Mouse (Mus musculus): Measurements from ENCODE around the gene Slc22a16. TPM values are rescaled to one million over a fixed set of nuclear protein-coding genes. Genes with fewer than 3 reads are reported as not detected.

The Slc22a16 gene
- polyA plus RNA-seq, 1 experiment from 2014 or later = not detected

Other genes with a start within 250 kb of the Slc22a16 start
- gene Cdk19, start 230.8 kb upstream of the Slc22a16 start, polyA plus RNA-seq (2015; fragmentation: Nextera tagmentation; extraction: Ambion mirVana) = 15.8 and 19.7 TPM in 2 replicates
- 0.04 and 0.12 TPM in 2 replicates for gene Ddo, start 59.7 kb downstream of the Slc22a16 start, polyA plus RNA-seq (2015; fragmentation: Nextera tagmentation; extraction: Ambion mirVana)
- 0.50 and 0.64 TPM in 2 replicates for gene Mettl24, start 112.9 kb downstream of the Slc22a16 start, polyA plus RNA-seq (2015; fragmentation: Nextera tagmentation; extraction: Ambion mirVana)